Mouse (Mus musculus): Measurements from ENCODE around the gene Gsto1.

- TF ChIP-seq GATA1 (IDR thresholded peaks at IDR 0.05; ENCODE audit: low read length) (no peak), TAL1 (IDR thresholded peaks at IDR 0.05; ENCODE audit: low read length) (no peak)
These were observed 37.1 kb upstream of the Gsto1 start for GRCm38 (mm10) chr19:47817692-47818091.

Measured in erythroblast, embryonic 14.5 days (primary cell).